Mouse (Mus musculus) lung, adult 2 months (tissue): ENCODE measurements around the gene Cabp2. TPM values are rescaled to one million over a fixed set of nuclear protein-coding genes. Genes with fewer than 3 reads are reported as not detected.
"Not testable (repeated sequence)": the region's sequence is repeated elsewhere in the genome, so short reads cannot be mapped to it uniquely, and the experiment has no call there.

ENCODE experiments used
- DNase-seq: peaks from one replicate; pipeline ENCODE4 v3.0.0; 2022
- H3K4me1 ChIP-seq: fragments of 200-500 bp; 2 replicates; pipeline ENCODE4 v1.6.1; 2011; ENCODE audit warnings: low read length; ENCODE audit not compliant: control insufficient read depth, insufficient read depth
- H3K4me3 ChIP-seq: fragments of 200-500 bp; replicated peaks from 2 replicates; pipeline ENCODE3; 2011; ENCODE audit warnings: low read depth, mild to moderate bottlenecking, control low read depth, low read length; ENCODE audit errors: extremely low read depth
- CTCF ChIP-seq: fragments of 200-500 bp; IDR thresholded peaks from 2 replicates; pipeline ENCODE4 v1.5.1; 2011; ENCODE audit warnings: mild to moderate bottlenecking, low read length, control low read depth; ENCODE audit not compliant: insufficient read depth
- POLR2A ChIP-seq: fragments of 200-500 bp; IDR thresholded peaks from 2 replicates; pipeline ENCODE4 v1.6.1; 2011; ENCODE audit warnings: low read depth, mild to moderate bottlenecking, control low read depth, low read length, borderline replicate concordance; ENCODE audit errors: extremely low read depth
- WGBS: fragments of 180-500 bp; shearing (Covaris S2); methylation state at CpG from one replicate; pipeline ENCODE4 v1.1.7; 2018; 5-methylcytosine and 5-hydroxymethylcytosine counted together
- polyA plus RNA-seq: library from polyadenylated mRNA; depleted of rRNA; stranded (reverse); fragments of >200 nt; gene quantifications from 2 replicates; pipeline ENCODE4 v1.2.3, GENCODE M21; 2012; rRNA removed

Cabp2 gene
- 0.86 and 0.91 TPM in 2 replicates for polyA plus RNA-seq

GRCm38 (mm10) chr19:4081394-4081793, at the start of gene Cabp2:
Gene Cabp2 (plus strand): TSS chr19:4081578.
- TF ChIP-seq CTCF (no peak), POLR2A (no peak)
- Histone ChIP-seq H3K4me3 (no peak within 1 kb of the TSS), H3K4me1 (no peaks in the 10 kb centered on the region)
- WGBS = 74% methylated on average over 3 of the region's 3 CpGs
- no peak for DNase-seq

GRCm38 (mm10) chr19:4032668-4033067, 48.7 kb upstream of the Cabp2 start:
- TF ChIP-seq POLR2A (no peak), CTCF (no peak)
- DNase-seq = no peak
- WGBS = 60% methylated on average over 7 of the region's 7 CpGs
- H3K4me1 ChIP-seq = peaks cover 6% of the 10 kb centered on the region; the same call in 1 of the 2 replicates
- no peak overlapping the region for H3K4me3 ChIP-seq

GRCm38 (mm10) chr19:4033298-4033697, 48.1 kb upstream of the Cabp2 start:
- 51% methylated on average over 3 of the region's 3 CpGs for WGBS
- no peak for DNase-seq

GRCm38 (mm10) chr19:4033742-4034141, 47.6 kb upstream of the Cabp2 start:
- Histone ChIP-seq H3K4me3 (no peak overlapping the region), H3K4me1 (peaks cover 9% of the 10 kb centered on the region; the same call in 1 of the 2 replicates)
- TF ChIP-seq POLR2A (no peak), CTCF (no peak)
- 41% methylated on average over 5 of the region's 5 CpGs for WGBS
- no peak for DNase-seq

More at GRCm38 (mm10) chr19:4033298-4033697, 48.1 kb upstream of the Cabp2 start:
- H3K4me1 ChIP-seq = peaks cover 8% of the 10 kb centered on the region; the same call in 1 of the 2 replicates
- H3K4me3 ChIP-seq = no peak overlapping the region
- no peak for TF ChIP-seq POLR2A
- no peak for TF ChIP-seq CTCF

- 60% methylated on average over 12 of the region's 12 CpGs for WGBS
- no peak for DNase-seq
- peaks cover 9% of the 10 kb centered on the region; the same call in 1 of the 2 replicates for H3K4me1 ChIP-seq
- TF ChIP-seq CTCF (no peak), POLR2A (no peak)
- no peak overlapping the region for H3K4me3 ChIP-seq
Measured at GRCm38 (mm10) chr19:4036327-4037045, 44.9 kb upstream of the Cabp2 start.

GRCm38 (mm10) chr19:4037154-4037787, 44.1 kb upstream of the Cabp2 start:
- peak overlapping the region; percentile 99 for H3K4me3 ChIP-seq
- not testable (repeated sequence) for DNase-seq, H3K4me1 ChIP-seq
- 28% methylated on average over 8 of the region's 8 CpGs for WGBS

- 1% methylated on average over 26 of the region's 26 CpGs for WGBS
Measured at GRCm38 (mm10) chr19:4037788-4038232, 43.6 kb upstream of the Cabp2 start, which contains the start of gene Gstp1. Gene Gstp1 (minus strand): TSS chr19:4037985.

GRCm38 (mm10) chr19:4040941-4041340, 40.4 kb upstream of the Cabp2 start:
- DNase-seq, H3K4me3 ChIP-seq: not testable (repeated sequence)
- H3K4me1 ChIP-seq = peaks cover 14% of the 10 kb centered on the region
- WGBS = 85% methylated on average over 5 of the region's 5 CpGs

More at GRCm38 (mm10) chr19:4037788-4038232, 43.6 kb upstream of the Cabp2 start, which contains the start of gene Gstp1:
- Histone ChIP-seq H3K4me1 (peaks cover 9% of the 10 kb centered on the region; the same call in 1 of the 2 replicates), H3K4me3 (peak within 1 kb of the TSS; percentile 99)
- peak; percentile 87 for DNase-seq
- TF ChIP-seq POLR2A (peak; percentile 98), CTCF (peak; percentile 18; the same call in 1 of the 2 replicates)

- DNase-seq, H3K4me3 ChIP-seq: not testable (repeated sequence)
- H3K4me1 ChIP-seq = peaks cover 16% of the 10 kb centered on the region
- 92% methylated on average over 4 of the region's 4 CpGs for WGBS
Measured at GRCm38 (mm10) chr19:4041500-4041899, 39.9 kb upstream of the Cabp2 start.

- DNase-seq = peak; percentile 30
- no peak overlapping the region for H3K4me3 ChIP-seq
- 50% methylated on average over 14 of the region's 14 CpGs for WGBS
Measured at GRCm38 (mm10) chr19:4042124-4042523, 39.3 kb upstream of the Cabp2 start.

GRCm38 (mm10) chr19:4044109-4044508, 37.3 kb upstream of the Cabp2 start:
- H3K4me3 ChIP-seq, DNase-seq, H3K4me1 ChIP-seq: not testable (repeated sequence)
- WGBS = 80% methylated on average over 5 of the region's 5 CpGs

More at GRCm38 (mm10) chr19:4042124-4042523, 39.3 kb upstream of the Cabp2 start:
- H3K4me1 ChIP-seq = peaks cover 14% of the 10 kb centered on the region
- no peak for TF ChIP-seq CTCF
- TF ChIP-seq POLR2A = no peak
